Mouse (Mus musculus): ENCODE measurements at regions not wholly inside any gene's neighbourhood (a gene's known extent, or its start where the extent isn't known, plus 50 kb on each side); places are given as distances from the start of the nearest gene placed in this dataset.

GRCm38 (mm10) chr15:93926262-93926661 is 330.6 kb upstream of the Prickle1 start:
- H3K36me3 ChIP-seq (ENCODE audit: control insufficient read depth, insufficient read depth): no peaks in the 10 kb centered on the region
- no peak overlapping the region for H3K9ac ChIP-seq (ENCODE audit: low read length)
- no peaks in the 10 kb centered on the region for H3K9me3 ChIP-seq (replicated peaks; ENCODE audit: control insufficient read depth, low read length)
- no peaks in the 10 kb centered on the region for H3K27me3 ChIP-seq (ENCODE audit: control insufficient read depth, insufficient read depth, low read length)
- H3K4me1 ChIP-seq (ENCODE audit: control insufficient read depth, insufficient read depth, low read length): peaks cover 6% of the 10 kb centered on the region
- no peak for ATAC-seq (replicated peaks; ENCODE audit: extremely low read depth, insufficient read depth, low FRiP score)
- H3K4me2 ChIP-seq (ENCODE audit: low read depth, low read length): no peak overlapping the region
- no peak overlapping the region for H3K27ac ChIP-seq (ENCODE audit: low read length)
- H3K4me3 ChIP-seq (ENCODE audit: low read length): no peak overlapping the region

DNA sequence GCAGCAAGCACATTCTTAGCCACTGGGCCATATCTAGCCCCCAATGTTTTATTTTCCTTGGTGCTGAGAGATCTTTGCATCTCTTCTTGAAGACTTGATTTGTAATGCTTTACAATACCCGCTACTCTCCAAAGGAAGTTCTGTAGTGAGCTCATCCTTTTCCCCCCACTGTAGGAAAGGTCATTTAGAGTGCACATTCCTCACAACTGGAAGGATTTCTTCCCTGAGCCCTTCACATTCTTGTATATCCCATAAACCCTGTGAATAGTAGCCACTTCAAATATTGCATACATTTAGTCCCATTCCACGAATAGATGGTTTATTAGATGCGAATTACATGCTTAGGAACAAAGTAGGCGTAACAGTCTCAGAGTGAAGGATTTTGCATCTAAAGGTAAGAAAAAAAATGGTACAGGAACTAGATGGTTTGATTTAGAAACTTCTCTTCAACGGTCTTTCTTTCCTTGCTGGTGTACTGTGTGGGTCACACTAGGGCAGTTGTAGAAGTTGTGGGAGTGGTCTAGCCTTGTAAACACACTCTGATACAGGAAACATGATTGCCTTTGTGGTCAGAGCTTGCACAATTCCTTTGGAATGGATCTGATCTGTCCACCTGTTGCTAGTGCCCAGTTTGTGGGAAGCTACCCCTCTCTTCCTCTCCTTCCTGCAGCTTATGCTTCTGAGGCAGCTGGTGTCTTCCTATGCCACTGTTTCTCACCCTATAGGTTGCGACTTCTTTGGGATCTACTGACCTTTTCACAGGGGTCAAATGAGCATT is 326.0 kb upstream of the Prickle1 start:
- no peak overlapping the region for H3K4me3 ChIP-seq (ENCODE audit: low read length)
- no peaks in the 10 kb centered on the region for H3K9me3 ChIP-seq (replicated peaks; ENCODE audit: control insufficient read depth, low read length)
- no peak overlapping the region for H3K4me2 ChIP-seq (ENCODE audit: low read depth, low read length)
- WGBS: 60% methylated on average over 6 of the region's 6 CpGs
- no peaks in the 10 kb centered on the region for H3K36me3 ChIP-seq (ENCODE audit: control insufficient read depth, insufficient read depth)
- no peak for ATAC-seq (replicated peaks; ENCODE audit: extremely low read depth, insufficient read depth, low FRiP score)
- H3K27me3 ChIP-seq (ENCODE audit: control insufficient read depth, insufficient read depth, low read length): no peaks in the 10 kb centered on the region
- peaks cover 20% of the 10 kb centered on the region for H3K4me1 ChIP-seq (ENCODE audit: control insufficient read depth, insufficient read depth, low read length)
- H3K9ac ChIP-seq (ENCODE audit: low read length): no peak overlapping the region
- H3K27ac ChIP-seq (ENCODE audit: low read length): no peak overlapping the region

DNA sequence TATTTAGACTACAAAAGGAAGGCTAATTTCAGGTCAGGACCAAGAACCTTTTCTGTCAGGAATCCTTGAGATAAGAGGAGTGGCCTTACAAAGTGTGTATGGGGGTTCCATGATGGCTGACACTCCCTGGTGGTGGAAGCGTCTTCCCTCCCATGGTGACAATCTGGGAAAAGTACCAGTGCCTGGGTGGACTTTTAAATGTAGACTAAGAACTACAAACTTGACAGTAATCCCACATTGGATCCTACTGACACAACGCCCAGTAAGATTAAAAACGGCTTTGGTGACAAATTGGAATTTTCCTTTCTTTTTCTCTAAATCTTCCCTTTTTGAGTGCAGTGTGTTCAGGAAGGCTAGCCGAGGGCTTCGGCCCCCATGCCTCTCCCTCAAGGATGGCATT is 325.3 kb upstream of the Prickle1 start:
- Histone ChIP-seq H3K4me3 (ENCODE audit: low read length) (no peak overlapping the region), H3K27me3 (ENCODE audit: control insufficient read depth, insufficient read depth, low read length) (no peaks in the 10 kb centered on the region), H3K9ac (ENCODE audit: low read length) (no peak overlapping the region), H3K4me1 (ENCODE audit: control insufficient read depth, insufficient read depth, low read length) (peaks cover 26% of the 10 kb centered on the region), H3K27ac (ENCODE audit: low read length) (no peak overlapping the region), H3K4me2 (ENCODE audit: low read depth, low read length) (no peak overlapping the region), H3K36me3 (ENCODE audit: control insufficient read depth, insufficient read depth) (no peaks in the 10 kb centered on the region), H3K9me3 (replicated peaks; ENCODE audit: control insufficient read depth, low read length) (no peaks in the 10 kb centered on the region)
- ATAC-seq (replicated peaks; ENCODE audit: extremely low read depth, insufficient read depth, low FRiP score): no peak
- WGBS: 77% methylated on average over 5 of the region's 5 CpGs

DNA sequence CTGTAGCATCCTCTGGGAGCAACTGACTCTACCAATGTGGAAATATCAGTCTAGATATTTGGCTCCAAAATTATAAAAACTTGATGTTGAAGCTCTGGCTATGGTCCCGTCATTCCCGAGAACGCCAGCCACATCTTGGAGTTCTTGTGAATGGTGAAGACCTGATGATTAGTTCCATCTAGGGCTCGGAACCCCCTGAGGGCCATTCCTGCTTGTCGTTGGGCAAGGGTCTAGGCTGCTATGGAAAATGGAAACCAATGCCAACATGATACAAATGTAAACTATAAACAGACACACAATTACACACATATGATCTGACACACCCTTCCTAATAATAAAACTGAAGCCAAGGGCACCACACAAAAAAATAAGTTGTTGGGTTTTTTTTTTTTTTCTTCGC is 323.9 kb upstream of the Prickle1 start:
- Histone ChIP-seq H3K9me3 (replicated peaks; ENCODE audit: control insufficient read depth, low read length) (no peaks in the 10 kb centered on the region), H3K36me3 (ENCODE audit: control insufficient read depth, insufficient read depth) (no peaks in the 10 kb centered on the region), H3K4me1 (ENCODE audit: control insufficient read depth, insufficient read depth, low read length) (peaks cover 26% of the 10 kb centered on the region), H3K4me3 (ENCODE audit: low read length) (no peak overlapping the region), H3K27me3 (ENCODE audit: control insufficient read depth, insufficient read depth, low read length) (no peaks in the 10 kb centered on the region), H3K27ac (ENCODE audit: low read length) (no peak overlapping the region), H3K4me2 (ENCODE audit: low read depth, low read length) (no peak overlapping the region), H3K9ac (ENCODE audit: low read length) (no peak overlapping the region)
- no peak for ATAC-seq (replicated peaks; ENCODE audit: extremely low read depth, insufficient read depth, low FRiP score)
- 85% methylated on average over 6 of the region's 6 CpGs for WGBS

- no peak for ATAC-seq (replicated peaks; ENCODE audit: extremely low read depth, insufficient read depth, low FRiP score)
- Histone ChIP-seq H3K36me3 (ENCODE audit: control insufficient read depth, insufficient read depth) (no peaks in the 10 kb centered on the region), H3K27me3 (ENCODE audit: control insufficient read depth, insufficient read depth, low read length) (no peaks in the 10 kb centered on the region), H3K9me3 (replicated peaks; ENCODE audit: control insufficient read depth, low read length) (no peaks in the 10 kb centered on the region), H3K4me2 (ENCODE audit: low read depth, low read length) (peak overlapping the region; percentile 61), H3K9ac (ENCODE audit: low read length) (peak overlapping the region; percentile 44; the same call in 1 of the 2 replicates), H3K4me3 (ENCODE audit: low read length) (peak overlapping the region; percentile 39), H3K27ac (ENCODE audit: low read length) (peak overlapping the region; percentile 72), H3K4me1 (ENCODE audit: control insufficient read depth, insufficient read depth, low read length) (peaks cover 32% of the 10 kb centered on the region)
- WGBS: 14% methylated on average over 3 of the region's 3 CpGs
Measured at GRCm38 (mm10) chr15:93916856-93917255, 321.2 kb upstream of the Prickle1 start.

- no peak overlapping the region; the same call in 1 of the 2 replicates for H3K27ac ChIP-seq (ENCODE audit: low read length)
- ATAC-seq (replicated peaks; ENCODE audit: extremely low read depth, insufficient read depth, low FRiP score): peak; percentile 62
Measured at GRCm38 (mm10) chr15:93913462-93913861, 317.8 kb upstream of the Prickle1 start.

GRCm38 (mm10) chr15:93913041-93913440 is 317.4 kb upstream of the Prickle1 start:
- H3K4me1 ChIP-seq (ENCODE audit: control insufficient read depth, insufficient read depth, low read length): peaks cover 22% of the 10 kb centered on the region
- H3K27ac ChIP-seq (ENCODE audit: low read length): peak overlapping the region; percentile 76
- H3K9ac ChIP-seq (ENCODE audit: low read length): no peak overlapping the region
- no peaks in the 10 kb centered on the region for H3K27me3 ChIP-seq (ENCODE audit: control insufficient read depth, insufficient read depth, low read length)
- H3K9me3 ChIP-seq (replicated peaks; ENCODE audit: control insufficient read depth, low read length): no peaks in the 10 kb centered on the region
- no peaks in the 10 kb centered on the region for H3K36me3 ChIP-seq (ENCODE audit: control insufficient read depth, insufficient read depth)
- H3K4me2 ChIP-seq (ENCODE audit: low read depth, low read length): peak overlapping the region; percentile 2; the same call in 1 of the 2 replicates
- WGBS: 54% methylated on average over 7 of the region's 7 CpGs
- H3K4me3 ChIP-seq (ENCODE audit: low read length): no peak overlapping the region
- ATAC-seq (replicated peaks; ENCODE audit: extremely low read depth, insufficient read depth, low FRiP score): peak; percentile 43; the same call in 1 of the 2 replicates

More at GRCm38 (mm10) chr15:93913462-93913861, 317.8 kb upstream of the Prickle1 start:
- peaks cover 22% of the 10 kb centered on the region for H3K4me1 ChIP-seq (ENCODE audit: control insufficient read depth, insufficient read depth, low read length)
- H3K27me3 ChIP-seq (ENCODE audit: control insufficient read depth, insufficient read depth, low read length): no peaks in the 10 kb centered on the region
- no peak overlapping the region for H3K4me2 ChIP-seq (ENCODE audit: low read depth, low read length)
- 73% methylated on average over 5 of the region's 5 CpGs for WGBS
- no peaks in the 10 kb centered on the region for H3K9me3 ChIP-seq (replicated peaks; ENCODE audit: control insufficient read depth, low read length)
- no peak overlapping the region for H3K9ac ChIP-seq (ENCODE audit: low read length)
- H3K36me3 ChIP-seq (ENCODE audit: control insufficient read depth, insufficient read depth): no peaks in the 10 kb centered on the region
- no peak overlapping the region for H3K4me3 ChIP-seq (ENCODE audit: low read length)

DNA sequence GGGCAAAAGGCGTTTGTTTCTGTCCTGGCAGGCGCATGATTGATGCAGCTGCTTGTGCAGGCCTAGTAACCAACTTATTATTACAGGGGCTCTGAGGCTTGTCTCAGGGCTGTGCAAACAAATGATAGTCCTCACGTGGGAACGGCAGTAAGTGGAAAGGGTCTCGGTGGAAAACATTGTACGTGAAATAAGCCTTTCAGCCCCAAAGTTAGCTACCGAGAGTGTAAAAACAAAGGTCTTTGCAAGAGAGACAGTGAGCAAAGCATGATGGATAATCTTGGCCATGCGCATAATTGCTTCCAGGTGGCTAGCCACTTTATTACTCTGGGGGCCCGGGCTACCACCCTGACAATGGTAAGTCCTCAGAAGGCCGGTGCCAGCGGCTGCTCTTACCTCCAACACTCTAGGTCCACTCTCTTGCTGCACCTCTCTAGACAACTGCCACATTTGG is 315.3 kb upstream of the Prickle1 start:
- no peaks in the 10 kb centered on the region for H3K36me3 ChIP-seq (ENCODE audit: control insufficient read depth, insufficient read depth)
- peaks cover 6% of the 10 kb centered on the region; the same call in 1 of the 2 replicates for H3K4me1 ChIP-seq (ENCODE audit: control insufficient read depth, insufficient read depth, low read length)
- 70% methylated on average over 11 of the region's 11 CpGs for WGBS
- H3K9ac ChIP-seq (ENCODE audit: low read length): no peak overlapping the region
- no peak overlapping the region for H3K4me3 ChIP-seq (ENCODE audit: low read length)
- no peaks in the 10 kb centered on the region for H3K27me3 ChIP-seq (ENCODE audit: control insufficient read depth, insufficient read depth, low read length)
- no peak overlapping the region for H3K4me2 ChIP-seq (ENCODE audit: low read depth, low read length)
- ATAC-seq (replicated peaks; ENCODE audit: extremely low read depth, insufficient read depth, low FRiP score): no peak
- no peak overlapping the region for H3K27ac ChIP-seq (ENCODE audit: low read length)
- H3K9me3 ChIP-seq (replicated peaks; ENCODE audit: control insufficient read depth, low read length): no peaks in the 10 kb centered on the region

DNA sequence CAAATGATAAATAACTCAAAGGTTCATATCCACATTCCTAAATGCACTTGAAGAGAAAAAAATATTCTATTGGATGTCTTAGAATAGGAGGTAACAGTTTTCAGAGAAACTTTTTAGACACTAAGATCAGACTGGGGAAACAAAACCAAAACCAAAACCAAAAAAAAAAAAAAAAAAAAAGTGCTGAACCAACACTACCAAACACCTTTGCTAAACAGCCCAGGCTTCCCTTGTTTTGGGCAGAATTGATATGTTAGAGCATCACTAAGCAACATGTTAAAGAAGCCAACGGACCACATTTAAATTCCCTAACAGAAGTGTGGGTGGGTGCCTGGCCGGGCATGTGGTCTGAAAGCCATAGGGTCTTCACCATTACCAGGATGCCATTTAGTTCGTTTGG is 314.5 kb upstream of the Prickle1 start:
- peaks cover 6% of the 10 kb centered on the region; the same call in 1 of the 2 replicates for H3K4me1 ChIP-seq (ENCODE audit: control insufficient read depth, insufficient read depth, low read length)
- no peaks in the 10 kb centered on the region for H3K36me3 ChIP-seq (ENCODE audit: control insufficient read depth, insufficient read depth)
- no peaks in the 10 kb centered on the region for H3K9me3 ChIP-seq (replicated peaks; ENCODE audit: control insufficient read depth, low read length)
- H3K4me2 ChIP-seq (ENCODE audit: low read depth, low read length): no peak overlapping the region
- no peaks in the 10 kb centered on the region for H3K27me3 ChIP-seq (ENCODE audit: control insufficient read depth, insufficient read depth, low read length)
- H3K9ac ChIP-seq (ENCODE audit: low read length): no peak overlapping the region
- H3K4me3 ChIP-seq (ENCODE audit: low read length): no peak overlapping the region
- ATAC-seq (replicated peaks; ENCODE audit: extremely low read depth, insufficient read depth, low FRiP score): no peak
- no peak overlapping the region for H3K27ac ChIP-seq (ENCODE audit: low read length)
- 83% methylated on average over 3 of the region's 3 CpGs for WGBS

Data from heart, embryonic 16.5 days (tissue).